Mouse (Mus musculus) brown adipose tissue, adult 24 weeks (tissue): ENCODE measurements around the gene Olfr1314. TPM values are rescaled to one million over a fixed set of nuclear protein-coding genes. Genes with fewer than 3 reads are reported as not detected.

Experiments
- H3K27ac ChIP-seq: fragments of 200-500 bp; replicated peaks from 2 replicates; pipeline ENCODE4 v1.5.1; 2012; ENCODE audit warnings: low read depth, mild to moderate bottlenecking, low read length
- H3K4me1 ChIP-seq: fragments of 200-500 bp; 2 replicates; pipeline ENCODE4 v1.6.1; 2012; ENCODE audit warnings: low read length, mixed read lengths; ENCODE audit not compliant: control insufficient read depth, insufficient read depth, insufficient read length
- H3K4me3 ChIP-seq: fragments of 200-500 bp; 2 replicates; pipeline ENCODE4 v1.5.1; 2012; ENCODE audit warnings: low read depth, mild to moderate bottlenecking, low read length, moderate library complexity; ENCODE audit not compliant: insufficient read depth
- polyA plus RNA-seq: library from polyadenylated mRNA; stranded (reverse); fragments of >200 nt; gene quantifications from 2 replicates; pipeline ENCODE4 v1.2.4, GENCODE M21; 2012; ENCODE audit not compliant: missing spikeins, insufficient read depth, insufficient read length

Olfr1314 gene
- polyA plus RNA-seq = not detected in 2 replicates

DNA sequence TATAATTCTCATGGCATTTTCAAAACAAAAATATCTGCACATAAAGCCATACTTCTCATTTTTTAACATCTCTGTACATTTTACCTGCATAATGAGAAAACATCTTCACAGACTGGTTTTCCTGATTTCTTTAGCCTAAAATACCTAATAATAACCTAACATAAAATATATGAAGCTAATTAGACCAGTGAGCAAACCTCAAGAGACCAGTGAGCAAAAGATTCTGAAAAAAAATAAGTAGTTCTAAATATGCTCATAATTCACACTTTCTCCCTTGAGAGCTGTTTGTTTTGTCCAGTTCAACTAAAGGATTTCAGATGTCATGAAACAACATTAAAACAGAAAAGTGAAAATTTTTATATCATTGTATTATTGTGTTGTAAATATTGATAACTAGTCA is at the start of gene Olfr1314:
Gene Olfr1314 (minus strand): TSS at position 101 of the 400 bp plus-strand sequence.
- Histone ChIP-seq H3K4me1 (no peaks in the 10 kb centered on the region), H3K4me3 (no peak within 1 kb of the TSS), H3K27ac (no peak within 1 kb of the TSS)

DNA sequence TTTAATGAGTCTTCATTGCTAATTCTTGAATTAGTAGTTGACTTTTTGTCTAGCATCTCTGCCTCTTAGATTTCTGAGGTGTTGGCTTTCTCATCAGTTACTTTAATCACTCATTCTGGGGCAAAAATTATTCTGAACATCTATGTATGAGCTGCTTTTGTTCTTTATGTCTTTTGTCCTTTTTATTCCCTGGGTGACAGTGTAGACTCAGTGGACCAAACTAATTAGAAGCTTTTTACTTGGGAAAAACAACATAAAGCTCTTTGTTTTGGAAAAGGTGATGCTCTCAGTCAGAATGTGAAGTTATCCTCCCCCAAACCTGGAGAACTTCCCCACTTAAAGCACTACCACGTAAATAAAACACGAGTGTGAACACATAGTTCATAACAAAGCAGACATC is 43.4 kb upstream of the Olfr1314 start, which contains the start of gene Olfr1317:
Gene Olfr1317 (plus strand): TSS at position 301 of the 400 bp plus-strand sequence.
- Histone ChIP-seq H3K4me1 (no peaks in the 10 kb centered on the region), H3K27ac (no peak within 1 kb of the TSS)

DNA sequence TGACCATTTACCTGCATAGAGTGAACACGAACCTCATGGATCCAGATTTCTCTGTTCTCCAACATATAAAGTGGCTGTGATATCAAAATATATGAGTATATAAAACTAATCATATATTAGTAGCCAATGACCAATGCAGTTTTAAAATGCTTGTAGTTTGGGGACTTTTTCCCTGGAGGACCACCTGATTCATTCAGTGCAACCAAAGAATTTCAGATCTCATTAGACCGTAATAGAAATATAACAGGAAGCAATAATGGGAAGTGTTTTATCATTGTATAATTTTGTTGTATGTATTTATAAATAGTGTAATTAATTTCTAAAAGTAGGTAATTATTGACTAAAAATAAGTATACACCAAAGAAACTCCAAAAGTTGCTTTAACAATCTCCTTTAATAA is 38.3 kb upstream of the Olfr1314 start, which contains the start of gene Olfr1316:
Gene Olfr1316 (minus strand): TSS at position 101 of the 400 bp plus-strand sequence.
- H3K27ac ChIP-seq = no peak within 1 kb of the TSS

More for the DNA sequence above, 43.4 kb upstream of the Olfr1314 start, which contains the start of gene Olfr1317:
- no peak within 1 kb of the TSS for H3K4me3 ChIP-seq

DNA sequence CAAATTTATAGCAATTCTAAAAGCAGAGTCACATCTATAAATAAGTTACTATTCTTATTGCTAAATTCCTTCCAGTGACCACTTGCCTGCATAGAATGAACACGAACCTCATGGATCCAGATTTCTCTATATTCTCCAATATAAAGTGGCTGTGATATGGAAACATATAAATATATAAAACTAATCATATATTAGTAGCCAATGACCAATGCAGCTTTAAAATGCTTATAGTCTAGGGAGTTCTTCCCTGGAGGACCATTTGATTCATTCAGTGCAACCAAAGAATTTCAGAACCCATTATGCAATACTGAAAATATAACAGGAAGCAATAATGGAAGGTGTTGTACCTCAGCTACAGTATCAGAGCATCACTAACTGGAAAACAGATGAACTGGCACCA is 18.8 kb upstream of the Olfr1314 start, which contains the start of gene Olfr1315-ps1:
Gene Olfr1315-ps1 (minus strand): TSS at position 101 of the 400 bp plus-strand sequence.
- H3K4me1 ChIP-seq = no peaks in the 10 kb centered on the region
- H3K27ac ChIP-seq = no peak within 1 kb of the TSS
- no peak within 1 kb of the TSS for H3K4me3 ChIP-seq

More for the DNA sequence above, 38.3 kb upstream of the Olfr1314 start, which contains the start of gene Olfr1316:
- no peak within 1 kb of the TSS for H3K4me3 ChIP-seq
- no peaks in the 10 kb centered on the region for H3K4me1 ChIP-seq

DNA sequence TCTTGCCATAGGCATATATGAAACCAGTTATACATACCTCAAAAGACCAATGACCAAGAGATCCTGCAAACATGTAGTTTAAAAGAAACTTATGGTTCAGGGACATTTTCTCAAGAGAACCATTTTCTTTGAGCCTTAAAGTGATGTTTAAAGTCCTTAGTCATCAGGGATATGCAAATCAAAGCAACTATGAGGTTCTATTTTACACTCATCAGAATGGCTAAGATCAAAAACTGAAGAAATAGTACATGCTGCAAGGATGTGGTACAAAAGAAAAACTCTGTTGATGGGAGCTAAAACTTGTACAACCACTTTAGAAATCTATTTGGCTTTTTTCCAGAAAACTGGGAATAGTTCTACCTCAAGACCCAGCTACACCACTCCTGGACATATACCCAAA is 18.8 kb downstream of the Olfr1314 start, which contains the start of gene Olfr1313:
Gene Olfr1313 (minus strand): TSS at position 101 of the 400 bp plus-strand sequence.
- no peak within 1 kb of the TSS for H3K4me3 ChIP-seq
- no peak within 1 kb of the TSS for H3K27ac ChIP-seq
- H3K4me1 ChIP-seq = no peaks in the 10 kb centered on the region

DNA sequence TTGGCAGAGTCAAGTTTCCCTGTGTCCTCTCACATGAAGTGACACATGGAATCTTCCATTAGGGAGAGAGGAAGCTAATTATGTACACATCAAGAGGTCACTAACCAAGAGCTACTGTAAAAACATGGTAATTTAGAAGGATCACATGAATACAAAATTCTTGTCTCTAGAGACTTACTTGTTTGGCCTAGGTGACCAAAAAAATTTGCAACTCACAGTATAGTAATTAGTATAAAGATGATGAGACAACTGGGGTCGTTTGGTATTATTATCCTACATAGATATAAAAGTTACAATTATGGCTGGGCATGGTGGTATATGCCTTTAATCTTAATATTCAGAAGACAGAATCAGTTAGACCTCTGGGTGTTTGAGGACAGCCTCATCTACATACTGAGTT is 46.4 kb downstream of the Olfr1314 start, which contains the start of gene Olfr1312:
Gene Olfr1312 (minus strand): TSS at position 101 of the 400 bp plus-strand sequence.
- Histone ChIP-seq H3K27ac (no peak within 1 kb of the TSS), H3K4me3 (no peak within 1 kb of the TSS), H3K4me1 (no peaks in the 10 kb centered on the region)

Other genes starting within 250 kb of the Olfr1314 start
- not detected in 2 replicates for gene Olfr1305, start 219.6 kb downstream of the Olfr1314 start, polyA plus RNA-seq
- not detected in 2 replicates for gene Olfr1306, start 180.5 kb downstream of the Olfr1314 start, polyA plus RNA-seq
- not detected in 2 replicates for gene Olfr1307, start 147.3 kb downstream of the Olfr1314 start, polyA plus RNA-seq
- gene Olfr1308, start 131.8 kb downstream of the Olfr1314 start, polyA plus RNA-seq = not detected in 2 replicates
- gene Olfr1309, start 106.5 kb downstream of the Olfr1314 start, polyA plus RNA-seq = not detected in 2 replicates
- not detected in 2 replicates for gene Olfr1310, start 84.1 kb downstream of the Olfr1314 start, polyA plus RNA-seq
- not detected in 2 replicates for gene Olfr1311, start 72.4 kb downstream of the Olfr1314 start, polyA plus RNA-seq
- gene Olfr1312, start 46.5 kb downstream of the Olfr1314 start, polyA plus RNA-seq = not detected in 2 replicates
- not detected in 2 replicates for gene Olfr1313, start 18.9 kb downstream of the Olfr1314 start, polyA plus RNA-seq
- not detected in 2 replicates for gene Olfr1315-ps1, start 18.7 kb upstream of the Olfr1314 start, polyA plus RNA-seq
- gene Olfr1316, start 38.2 kb upstream of the Olfr1314 start, polyA plus RNA-seq = not detected in 2 replicates
- gene Olfr1317, start 43.5 kb upstream of the Olfr1314 start, polyA plus RNA-seq = not detected in 2 replicates
- not detected in 2 replicates for gene Olfr1318, start 57.4 kb upstream of the Olfr1314 start, polyA plus RNA-seq
- gene Lpcat4, start 142.7 kb upstream of the Olfr1314 start, polyA plus RNA-seq = 1.3 and 2.0 TPM in 2 replicates
- gene Nutm1, start 162.5 kb upstream of the Olfr1314 start, polyA plus RNA-seq = not detected in 2 replicates
- gene Nop10, start 165.1 kb upstream of the Olfr1314 start, polyA plus RNA-seq = 166 and 235 TPM in 2 replicates
- 10.4 and 10.8 TPM in 2 replicates for gene Slc12a6, start 169.0 kb upstream of the Olfr1314 start, polyA plus RNA-seq
- not detected in 2 replicates for gene Gm21985, start 169.5 kb upstream of the Olfr1314 start, polyA plus RNA-seq